Mouse (Mus musculus): ENCODE measurements around the gene Slc10a4. TPM values are rescaled to one million over a fixed set of nuclear protein-coding genes. Genes with fewer than 3 reads are reported as not detected.
A peak's percentile ranks its signal among the peaks of the same experiment; 100 is the strongest.
"Not testable (repeated sequence)": the region's sequence is repeated elsewhere in the genome, so short reads cannot be mapped to it uniquely, and the experiment has no call there.

The Slc10a4 gene
- polyA plus RNA-seq, 1 experiment from 2014 or later: 28.9 TPM

GRCm38 (mm10) chr5:72984091-72984490, 22.6 kb upstream of the Slc10a4 start:
- Histone ChIP-seq H3K9me3 (replicated peaks; ENCODE audit: control insufficient read depth, low read length, poor library complexity, severe bottlenecking) (no peaks in the 10 kb centered on the region), H3K4me1 (ENCODE audit: control insufficient read depth, insufficient read depth, low read length) (no peaks in the 10 kb centered on the region), H3K27me3 (ENCODE audit: control insufficient read depth, insufficient read depth, low read depth, low read length) (no peaks in the 10 kb centered on the region), H3K4me2 (ENCODE audit: low read length) (no peak overlapping the region), H3K27ac (ENCODE audit: low read length) (no peak overlapping the region), H3K4me3 (ENCODE audit: low read depth, low read length) (no peak overlapping the region), H3K36me3 (ENCODE audit: control insufficient read depth, insufficient read depth, low read length) (peaks cover 7% of the 10 kb centered on the region), H3K9ac (ENCODE audit: low read depth, low read length) (no peak overlapping the region)
- ATAC-seq: 0 out of 2 replicates have a peak, but pooled peaks have one; percentile 18
- WGBS: 13% methylated on average over 2 of the region's 2 CpGs

DNA sequence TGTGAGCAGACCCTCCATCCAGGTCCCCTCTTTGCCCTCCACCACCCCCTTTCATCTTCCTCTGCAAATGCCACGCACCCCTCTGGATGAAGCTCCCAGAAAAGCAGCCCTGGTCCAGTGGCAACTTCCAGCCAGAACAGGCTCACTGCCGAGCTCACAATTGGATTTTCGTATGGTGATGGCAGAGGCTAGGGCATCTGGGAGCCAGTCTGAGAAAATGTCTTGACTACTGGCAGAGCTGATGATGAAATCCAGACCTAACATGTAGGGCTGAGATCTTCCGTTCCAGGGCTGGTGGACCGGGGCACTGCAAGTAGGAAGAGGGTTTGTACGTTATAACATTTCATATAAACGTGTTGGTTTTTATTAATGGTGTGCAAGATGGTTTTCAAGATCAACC, 18.9 kb upstream of the Slc10a4 start:
- Histone ChIP-seq H3K9ac (ENCODE audit: low read depth, low read length) (no peak overlapping the region), H3K4me1 (ENCODE audit: control insufficient read depth, insufficient read depth, low read length) (no peaks in the 10 kb centered on the region), H3K27ac (ENCODE audit: low read length) (no peak overlapping the region), H3K4me2 (ENCODE audit: low read length) (no peak overlapping the region), H3K27me3 (ENCODE audit: control insufficient read depth, insufficient read depth, low read depth, low read length) (no peaks in the 10 kb centered on the region), H3K36me3 (ENCODE audit: control insufficient read depth, insufficient read depth, low read length) (no peaks in the 10 kb centered on the region), H3K9me3 (replicated peaks; ENCODE audit: control insufficient read depth, low read length, poor library complexity, severe bottlenecking) (no peaks in the 10 kb centered on the region), H3K4me3 (ENCODE audit: low read depth, low read length) (no peak overlapping the region)
- WGBS: 91% methylated on average over 7 of the region's 7 CpGs
- ATAC-seq: no peak

DNA sequence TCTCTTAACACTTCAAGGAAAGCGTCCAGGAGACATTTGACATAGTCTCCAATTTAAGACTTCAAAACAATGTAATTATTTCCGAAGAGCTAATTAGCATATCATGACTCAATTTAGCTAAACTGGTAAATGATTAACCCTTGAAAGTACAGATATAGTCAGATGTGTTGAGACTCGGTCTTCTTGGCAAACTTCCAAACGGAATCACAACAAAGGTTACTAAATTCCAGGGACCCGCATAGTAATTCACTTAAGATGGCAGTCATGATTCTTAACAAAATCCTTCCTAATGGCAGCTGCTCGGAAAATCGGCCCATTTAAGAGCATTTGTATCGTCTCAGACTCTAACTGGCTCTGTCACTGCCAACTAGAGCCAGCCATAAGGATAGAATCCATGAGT, 16.9 kb upstream of the Slc10a4 start:
- 56% methylated on average over 8 of the region's 8 CpGs for WGBS
- H3K36me3 ChIP-seq (ENCODE audit: control insufficient read depth, insufficient read depth, low read length): no peaks in the 10 kb centered on the region
- no peak overlapping the region for H3K9ac ChIP-seq (ENCODE audit: low read depth, low read length)
- no peak for ATAC-seq
- H3K27ac ChIP-seq (ENCODE audit: low read length): no peak overlapping the region
- no peaks in the 10 kb centered on the region for H3K9me3 ChIP-seq (replicated peaks; ENCODE audit: control insufficient read depth, low read length, poor library complexity, severe bottlenecking)
- H3K4me1 ChIP-seq (ENCODE audit: control insufficient read depth, insufficient read depth, low read length): peaks cover 5% of the 10 kb centered on the region; the same call in 1 of the 2 replicates
- H3K4me3 ChIP-seq (ENCODE audit: low read depth, low read length): no peak overlapping the region
- no peaks in the 10 kb centered on the region for H3K27me3 ChIP-seq (ENCODE audit: control insufficient read depth, insufficient read depth, low read depth, low read length)
- H3K4me2 ChIP-seq (ENCODE audit: low read length): no peak overlapping the region

DNA sequence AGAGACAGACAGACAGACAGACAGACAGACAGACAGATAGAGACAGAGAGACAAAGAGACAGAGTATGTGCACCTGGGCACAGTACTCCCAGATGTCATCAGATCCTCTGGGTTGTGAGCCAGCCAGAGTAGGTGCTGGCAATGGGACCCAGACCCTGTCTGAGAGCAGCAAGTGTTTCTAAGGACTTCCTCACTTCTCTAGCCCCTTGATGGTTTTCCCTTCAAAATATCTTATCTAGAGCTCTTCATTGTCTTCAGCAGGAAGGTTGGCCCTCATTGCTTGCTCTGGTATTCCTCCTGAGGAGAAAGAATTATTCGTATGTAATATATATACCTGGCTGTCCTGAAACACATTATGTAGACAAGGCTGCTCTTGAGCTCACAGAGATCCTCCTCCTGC, 14.2 kb upstream of the Slc10a4 start:
- ATAC-seq: no peak
- H3K4me2 ChIP-seq (ENCODE audit: low read length): no peak overlapping the region
- H3K4me1 ChIP-seq (ENCODE audit: control insufficient read depth, insufficient read depth, low read length): peaks cover 9% of the 10 kb centered on the region; the same call in 1 of the 2 replicates
- no peaks in the 10 kb centered on the region for H3K9me3 ChIP-seq (replicated peaks; ENCODE audit: control insufficient read depth, low read length, poor library complexity, severe bottlenecking)
- no peaks in the 10 kb centered on the region for H3K27me3 ChIP-seq (ENCODE audit: control insufficient read depth, insufficient read depth, low read depth, low read length)
- H3K4me3 ChIP-seq (ENCODE audit: low read depth, low read length): no peak overlapping the region
- H3K36me3 ChIP-seq (ENCODE audit: control insufficient read depth, insufficient read depth, low read length): no peaks in the 10 kb centered on the region
- no peak overlapping the region for H3K9ac ChIP-seq (ENCODE audit: low read depth, low read length)
- WGBS: 97% methylated on average over 1 of the region's 1 CpGs
- H3K27ac ChIP-seq (ENCODE audit: low read length): no peak overlapping the region

DNA sequence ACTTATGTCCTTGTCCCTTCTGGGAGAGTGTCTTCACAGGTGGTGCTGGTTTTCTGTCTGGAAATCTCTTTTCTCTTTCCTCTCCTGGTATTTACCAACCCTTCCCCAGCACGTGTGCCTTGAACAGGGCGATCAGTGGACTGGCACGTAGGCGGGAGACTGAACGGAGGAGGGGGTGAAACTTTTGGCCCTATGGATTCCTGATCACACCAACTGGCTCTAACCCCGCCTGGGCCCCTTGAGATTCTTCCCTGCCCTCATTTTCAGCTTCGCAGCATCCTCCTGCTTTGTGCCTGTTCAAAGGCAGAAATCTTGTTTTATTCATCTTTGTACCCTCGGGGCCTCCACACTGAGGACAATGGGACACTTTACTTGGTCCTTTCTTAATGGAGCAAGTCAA, 12.3 kb upstream of the Slc10a4 start:
- no peak for ATAC-seq
- Histone ChIP-seq H3K9ac (ENCODE audit: low read depth, low read length) (no peak overlapping the region), H3K36me3 (ENCODE audit: control insufficient read depth, insufficient read depth, low read length) (no peaks in the 10 kb centered on the region), H3K27ac (ENCODE audit: low read length) (no peak overlapping the region), H3K27me3 (ENCODE audit: control insufficient read depth, insufficient read depth, low read depth, low read length) (no peaks in the 10 kb centered on the region), H3K4me2 (ENCODE audit: low read length) (no peak overlapping the region), H3K4me1 (ENCODE audit: control insufficient read depth, insufficient read depth, low read length) (peaks cover 9% of the 10 kb centered on the region; the same call in 1 of the 2 replicates), H3K4me3 (ENCODE audit: low read depth, low read length) (no peak overlapping the region), H3K9me3 (replicated peaks; ENCODE audit: control insufficient read depth, low read length, poor library complexity, severe bottlenecking) (no peaks in the 10 kb centered on the region)
- WGBS: 19% methylated on average over 8 of the region's 8 CpGs

DNA sequence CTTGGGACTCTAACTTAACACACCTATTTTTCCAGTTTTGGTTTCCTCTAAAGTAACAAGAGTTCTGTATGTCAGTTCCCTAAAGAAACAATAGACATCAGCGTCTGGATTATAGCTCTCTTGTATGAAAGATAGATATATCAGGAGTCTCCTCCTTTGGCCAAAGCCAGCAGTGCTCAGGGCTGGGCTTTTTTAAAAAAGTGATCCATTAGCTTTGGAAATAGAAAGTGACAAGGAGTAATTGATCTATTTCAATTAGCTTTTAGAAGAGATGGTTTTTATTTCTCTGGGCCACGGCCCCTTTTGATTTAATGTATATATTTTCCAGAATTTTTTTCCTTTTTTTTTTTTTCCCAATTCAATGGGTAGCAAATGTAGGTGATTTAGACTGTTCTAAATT, 11.8 kb upstream of the Slc10a4 start:
- no peaks in the 10 kb centered on the region for H3K27me3 ChIP-seq (ENCODE audit: control insufficient read depth, insufficient read depth, low read depth, low read length)
- H3K9me3 ChIP-seq (replicated peaks; ENCODE audit: control insufficient read depth, low read length, poor library complexity, severe bottlenecking): no peaks in the 10 kb centered on the region
- 62% methylated on average over 2 of the region's 2 CpGs for WGBS
- no peak overlapping the region for H3K4me2 ChIP-seq (ENCODE audit: low read length)
- H3K4me1 ChIP-seq (ENCODE audit: control insufficient read depth, insufficient read depth, low read length): peaks cover 9% of the 10 kb centered on the region; the same call in 1 of the 2 replicates
- H3K4me3 ChIP-seq (ENCODE audit: low read depth, low read length): no peak overlapping the region
- no peak overlapping the region for H3K27ac ChIP-seq (ENCODE audit: low read length)
- no peak for ATAC-seq
- no peak overlapping the region for H3K9ac ChIP-seq (ENCODE audit: low read depth, low read length)
- H3K36me3 ChIP-seq (ENCODE audit: control insufficient read depth, insufficient read depth, low read length): no peaks in the 10 kb centered on the region

GRCm38 (mm10) chr5:72995379-72995778, 11.3 kb upstream of the Slc10a4 start:
- Histone ChIP-seq H3K9ac (ENCODE audit: low read depth, low read length) (no peak overlapping the region), H3K4me2 (ENCODE audit: low read length) (0 out of 2 replicates have a peak overlapping the region, but pooled peaks have one; percentile 6), H3K27ac (ENCODE audit: low read length) (no peak overlapping the region), H3K4me3 (ENCODE audit: low read depth, low read length) (no peak overlapping the region), H3K9me3 (replicated peaks; ENCODE audit: control insufficient read depth, low read length, poor library complexity, severe bottlenecking) (no peaks in the 10 kb centered on the region), H3K27me3 (ENCODE audit: control insufficient read depth, insufficient read depth, low read depth, low read length) (no peaks in the 10 kb centered on the region), H3K4me1 (ENCODE audit: control insufficient read depth, insufficient read depth, low read length) (peaks cover 9% of the 10 kb centered on the region; the same call in 1 of the 2 replicates), H3K36me3 (ENCODE audit: control insufficient read depth, insufficient read depth, low read length) (no peaks in the 10 kb centered on the region)
- 15% methylated on average over 10 of the region's 10 CpGs for WGBS
- no peak for ATAC-seq

- 84% methylated on average over 1 of the region's 1 CpGs for WGBS
- H3K4me3 ChIP-seq (ENCODE audit: low read depth, low read length): not testable (repeated sequence)
Measured at GRCm38 (mm10) chr5:72998546-72998945, 8.1 kb upstream of the Slc10a4 start.

GRCm38 (mm10) chr5:73004046-73004445, 2.6 kb upstream of the Slc10a4 start:
- Histone ChIP-seq H3K36me3 (ENCODE audit: control insufficient read depth, insufficient read depth, low read length) (no peaks in the 10 kb centered on the region), H3K27ac (ENCODE audit: low read length) (no peak overlapping the region), H3K9ac (ENCODE audit: low read depth, low read length) (no peak overlapping the region), H3K4me3 (ENCODE audit: low read depth, low read length) (no peak overlapping the region), H3K4me2 (ENCODE audit: low read length) (no peak overlapping the region), H3K27me3 (ENCODE audit: control insufficient read depth, insufficient read depth, low read depth, low read length) (no peaks in the 10 kb centered on the region), H3K9me3 (replicated peaks; ENCODE audit: control insufficient read depth, low read length, poor library complexity, severe bottlenecking) (no peaks in the 10 kb centered on the region), H3K4me1 (ENCODE audit: control insufficient read depth, insufficient read depth, low read length) (0 out of 2 replicates have a peak, but pooled peaks cover 2% of the 10 kb centered on the region)
- ATAC-seq: no peak
- 87% methylated on average over 5 of the region's 5 CpGs for whole genome bisulfite sequencing

More at GRCm38 (mm10) chr5:72998546-72998945, 8.1 kb upstream of the Slc10a4 start:
- not testable (repeated sequence) for H3K9me3 ChIP-seq (replicated peaks; ENCODE audit: control insufficient read depth, low read length, poor library complexity, severe bottlenecking); H3K9ac ChIP-seq (ENCODE audit: low read depth, low read length); ATAC-seq; H3K4me2 ChIP-seq (ENCODE audit: low read length); H3K4me1 ChIP-seq (ENCODE audit: control insufficient read depth, insufficient read depth, low read length); H3K27ac ChIP-seq (ENCODE audit: low read length); H3K36me3 ChIP-seq (ENCODE audit: control insufficient read depth, insufficient read depth, low read length); H3K27me3 ChIP-seq (ENCODE audit: control insufficient read depth, insufficient read depth, low read depth, low read length)

Measured in midbrain, embryonic 16.5 days (tissue).